Mouse (Mus musculus): Measurements from ENCODE around the gene Trim17. TPM values are rescaled to one million over a fixed set of nuclear protein-coding genes. Genes with fewer than 3 reads are reported as not detected.

Trim17 gene
- polyA plus RNA-seq, 1 experiment from 2014 or later: 0.45 TPM

DNA sequence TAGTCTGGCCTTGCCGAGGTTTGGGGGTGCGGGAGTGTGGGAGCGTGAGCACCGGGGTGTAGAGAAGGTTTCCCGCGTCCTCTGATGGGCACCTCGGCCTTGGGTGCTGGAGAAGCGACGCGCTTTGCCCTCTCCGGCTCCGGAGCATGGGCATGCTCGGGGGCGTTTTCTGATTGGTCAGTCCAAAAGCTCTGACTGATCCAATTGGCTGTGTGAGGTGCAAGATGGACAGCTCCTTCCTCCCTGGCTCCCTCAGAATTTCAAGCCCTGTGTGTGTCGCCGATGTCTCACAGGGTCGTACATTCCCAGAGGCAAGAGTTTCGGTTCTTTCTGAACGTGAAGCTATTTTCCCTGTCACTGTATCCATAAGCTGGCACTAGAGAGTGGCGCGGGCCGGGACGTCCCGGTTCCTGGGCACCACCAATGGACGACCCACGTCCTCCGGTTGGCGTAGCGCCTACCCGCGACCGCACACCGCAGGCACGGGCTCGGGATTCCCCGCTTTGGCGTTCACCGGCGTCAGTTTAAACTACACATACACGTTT is 5.5 kb downstream of the Trim17 start:
- Histone ChIP-seq H3K27me3 (ENCODE audit: control insufficient read depth, insufficient read depth, low read length) (peaks cover 17% of the 10 kb centered on the region; the same call in 1 of the 2 replicates), H3K4me2 (peak overlapping the region; percentile 72), H3K27ac (ENCODE audit: low read depth, low read length) (peak overlapping the region; percentile 20; the same call in 1 of the 2 replicates), H3K4me1 (ENCODE audit: control insufficient read depth, insufficient read depth, low read length) (peaks cover 27% of the 10 kb centered on the region), H3K4me3 (ENCODE audit: low read depth, low read length) (peak overlapping the region; percentile 39), H3K36me3 (ENCODE audit: control insufficient read depth, insufficient read depth, low read length) (no peaks in the 10 kb centered on the region), H3K9ac (ENCODE audit: low read length) (peak overlapping the region; percentile 47), H3K9me3 (ENCODE audit: control insufficient read depth, low read length) (no peaks in the 10 kb centered on the region)
- ATAC-seq (ENCODE audit: low FRiP score) (peak; percentile 81), DNase-seq (ENCODE audit: low spot score, missing footprints) (peak; percentile 97)
- 4% methylated on average over 40 of the region's 40 CpGs for WGBS

DNA sequence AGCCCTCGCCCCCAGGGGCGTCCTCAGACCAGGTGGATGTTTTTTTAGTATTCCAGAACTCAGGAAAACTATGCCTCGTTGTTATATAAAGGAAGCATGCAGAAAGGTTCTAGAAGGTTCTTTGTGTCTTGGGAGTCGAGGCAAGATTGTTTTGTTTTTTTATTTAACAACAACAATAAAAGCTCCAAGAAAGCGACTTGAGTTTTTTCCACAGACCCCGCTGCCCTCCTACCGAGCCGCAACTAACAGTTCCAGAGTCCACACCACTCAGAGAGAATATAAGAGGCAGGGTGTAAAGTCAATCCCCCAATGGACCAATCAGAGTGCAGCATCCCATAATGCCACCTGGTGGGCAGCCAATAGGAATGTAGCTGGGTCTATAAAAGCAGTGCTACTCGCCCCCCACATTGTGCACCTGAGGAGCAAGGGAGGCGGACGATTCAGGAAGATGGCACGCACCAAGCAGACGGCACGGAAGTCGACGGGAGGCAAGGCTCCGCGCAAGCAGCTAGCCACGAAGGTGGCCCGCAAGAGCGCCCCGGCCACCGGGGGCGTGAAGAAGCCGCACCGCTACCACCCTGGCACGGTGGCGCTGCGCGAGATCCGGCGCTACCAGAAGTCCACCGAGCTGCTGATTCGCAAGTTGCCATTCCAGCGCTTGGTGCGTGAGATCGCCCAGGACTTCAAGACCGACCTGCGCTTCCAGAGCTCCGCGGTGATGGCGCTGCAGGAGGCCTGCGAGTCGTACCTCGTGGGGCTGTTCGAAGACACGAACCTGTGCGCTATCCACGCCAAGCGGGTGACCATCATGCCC is 7.1 kb downstream of the Trim17 start:
- H3K4me3 ChIP-seq (ENCODE audit: low read depth, low read length): no peak overlapping the region
- DNase-seq (ENCODE audit: low spot score, missing footprints) (peak; percentile 83), ATAC-seq (ENCODE audit: low FRiP score) (no peak)
- H3K27me3 ChIP-seq (ENCODE audit: control insufficient read depth, insufficient read depth, low read length): peaks cover 17% of the 10 kb centered on the region; the same call in 1 of the 2 replicates
- H3K4me1 ChIP-seq (ENCODE audit: control insufficient read depth, insufficient read depth, low read length): peaks cover 20% of the 10 kb centered on the region
- H3K4me2 ChIP-seq: no peak overlapping the region
- no peaks in the 10 kb centered on the region for H3K9me3 ChIP-seq (ENCODE audit: control insufficient read depth, low read length)
- H3K9ac ChIP-seq (ENCODE audit: low read length): no peak overlapping the region
- no peak overlapping the region for H3K27ac ChIP-seq (ENCODE audit: low read depth, low read length)
- no peaks in the 10 kb centered on the region for H3K36me3 ChIP-seq (ENCODE audit: control insufficient read depth, insufficient read depth, low read length)
- WGBS: 60% methylated on average over 45 of the region's 50 CpGs

DNA sequence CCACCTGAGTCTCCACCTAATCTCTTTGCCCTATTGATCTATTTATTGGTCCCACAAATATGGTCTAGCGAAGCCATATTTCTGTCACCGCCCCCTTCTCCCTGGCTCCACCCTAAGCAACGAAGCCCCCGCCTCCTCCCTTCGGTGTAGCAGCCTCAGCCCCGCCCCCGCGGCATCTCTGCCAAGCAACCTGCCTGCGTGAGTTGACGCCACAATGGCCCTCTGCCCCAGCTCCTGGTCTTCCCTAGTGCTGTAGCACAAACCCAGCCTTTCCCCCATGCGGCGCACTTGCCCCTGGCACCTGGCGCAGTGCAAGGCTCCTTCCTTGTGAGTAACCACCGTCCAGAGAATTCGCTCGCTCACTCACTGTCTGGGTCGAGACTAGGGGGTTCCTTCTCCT is 9.1 kb downstream of the Trim17 start:
- Histone ChIP-seq H3K9ac (ENCODE audit: low read length) (no peak overlapping the region), H3K4me3 (ENCODE audit: low read depth, low read length) (no peak overlapping the region)
- DNase-seq (ENCODE audit: low spot score, missing footprints): no peak

DNA sequence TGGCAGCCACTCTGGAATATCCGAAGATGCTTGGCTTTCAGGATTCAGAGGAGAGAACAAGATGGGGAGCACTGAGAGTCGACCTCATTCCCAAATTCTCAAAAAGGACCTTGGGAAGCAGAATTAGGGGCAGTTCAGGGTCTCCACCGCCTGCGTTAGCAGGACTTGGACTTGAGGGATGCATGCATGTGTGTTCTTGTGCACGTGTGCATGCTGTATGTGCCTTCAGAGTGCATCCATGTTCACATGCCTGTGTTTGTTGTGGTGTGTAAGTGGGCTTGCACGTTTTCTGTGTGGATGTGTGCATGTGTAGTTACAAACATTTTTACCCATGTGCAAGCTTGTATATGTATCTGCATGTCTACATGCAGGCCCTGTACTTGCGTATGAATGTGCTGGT is 9.7 kb downstream of the Trim17 start:
- WGBS: 87% methylated on average over 7 of the region's 7 CpGs
- no peak overlapping the region for H3K4me2 ChIP-seq
- H3K4me3 ChIP-seq (ENCODE audit: low read depth, low read length): no peak overlapping the region
- peaks cover 6% of the 10 kb centered on the region; the same call in 1 of the 2 replicates for H3K27me3 ChIP-seq (ENCODE audit: control insufficient read depth, insufficient read depth, low read length)
- ATAC-seq (ENCODE audit: low FRiP score) (no peak), DNase-seq (ENCODE audit: low spot score, missing footprints) (no peak)
- H3K9me3 ChIP-seq (ENCODE audit: control insufficient read depth, low read length): no peaks in the 10 kb centered on the region
- no peak overlapping the region for H3K27ac ChIP-seq (ENCODE audit: low read depth, low read length)
- H3K9ac ChIP-seq (ENCODE audit: low read length): no peak overlapping the region
- H3K4me1 ChIP-seq (ENCODE audit: control insufficient read depth, insufficient read depth, low read length): peaks cover 9% of the 10 kb centered on the region
- H3K36me3 ChIP-seq (ENCODE audit: control insufficient read depth, insufficient read depth, low read length): no peaks in the 10 kb centered on the region

More for the DNA sequence above, 9.1 kb downstream of the Trim17 start:
- Histone ChIP-seq H3K27me3 (ENCODE audit: control insufficient read depth, insufficient read depth, low read length) (peaks cover 8% of the 10 kb centered on the region; the same call in 1 of the 2 replicates), H3K27ac (ENCODE audit: low read depth, low read length) (no peak overlapping the region), H3K4me2 (no peak overlapping the region), H3K4me1 (ENCODE audit: control insufficient read depth, insufficient read depth, low read length) (peaks cover 9% of the 10 kb centered on the region), H3K9me3 (ENCODE audit: control insufficient read depth, low read length) (no peaks in the 10 kb centered on the region), H3K36me3 (ENCODE audit: control insufficient read depth, insufficient read depth, low read length) (no peaks in the 10 kb centered on the region)
- WGBS: 40% methylated on average over 17 of the region's 17 CpGs
- no peak for ATAC-seq (ENCODE audit: low FRiP score)

GRCm38 (mm10) chr11:58965001-58965760 is 10.7 kb downstream of the Trim17 start:
- H3K36me3 ChIP-seq (ENCODE audit: control insufficient read depth, insufficient read depth, low read length): no peaks in the 10 kb centered on the region
- peak overlapping the region; percentile 30; the same call in 1 of the 2 replicates for H3K27ac ChIP-seq (ENCODE audit: low read depth, low read length)
- H3K4me2 ChIP-seq: no peak overlapping the region
- H3K4me1 ChIP-seq (ENCODE audit: control insufficient read depth, insufficient read depth, low read length): peaks cover 4% of the 10 kb centered on the region
- WGBS: 49% methylated on average over 12 of the region's 12 CpGs
- H3K27me3 ChIP-seq (ENCODE audit: control insufficient read depth, insufficient read depth, low read length): peaks cover 6% of the 10 kb centered on the region; the same call in 1 of the 2 replicates
- ATAC-seq (ENCODE audit: low FRiP score): peak; percentile 25; the same call in 1 of the 2 replicates
- no peaks in the 10 kb centered on the region for H3K9me3 ChIP-seq (ENCODE audit: control insufficient read depth, low read length)
- H3K9ac ChIP-seq (ENCODE audit: low read length): no peak overlapping the region
- DNase-seq (ENCODE audit: low spot score, missing footprints): no peak
- no peak overlapping the region for H3K4me3 ChIP-seq (ENCODE audit: low read depth, low read length)

DNA sequence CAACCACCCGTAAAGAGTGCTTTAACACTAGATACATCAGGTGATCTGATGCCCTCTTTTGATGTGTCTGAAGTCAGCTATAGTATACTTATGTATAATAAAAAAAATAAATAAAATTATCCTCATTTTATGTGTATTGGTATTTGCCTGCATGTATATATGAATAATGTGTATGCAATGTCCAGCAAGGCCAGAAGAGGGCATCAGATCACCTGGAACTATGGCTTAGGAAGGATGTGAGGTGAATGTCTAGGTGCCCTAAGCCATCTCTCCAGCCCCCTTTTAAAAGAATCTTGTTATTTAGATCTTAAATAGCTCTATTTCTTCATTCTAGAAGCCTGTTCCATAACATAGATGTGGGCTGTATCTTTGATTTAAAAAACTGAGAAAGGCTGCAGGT is 12.9 kb downstream of the Trim17 start:
- Histone ChIP-seq H3K4me2 (no peak overlapping the region), H3K36me3 (ENCODE audit: control insufficient read depth, insufficient read depth, low read length) (peaks cover 3% of the 10 kb centered on the region; the same call in 1 of the 2 replicates), H3K27ac (ENCODE audit: low read depth, low read length) (no peak overlapping the region), H3K9ac (ENCODE audit: low read length) (no peak overlapping the region), H3K4me3 (ENCODE audit: low read depth, low read length) (no peak overlapping the region), H3K4me1 (ENCODE audit: control insufficient read depth, insufficient read depth, low read length) (peaks cover 4% of the 10 kb centered on the region), H3K27me3 (ENCODE audit: control insufficient read depth, insufficient read depth, low read length) (no peaks in the 10 kb centered on the region), H3K9me3 (ENCODE audit: control insufficient read depth, low read length) (no peaks in the 10 kb centered on the region)
- WGBS: 96% methylated on average over 1 of the region's 1 CpGs
- ATAC-seq (ENCODE audit: low FRiP score): no peak
- no peak for DNase-seq (ENCODE audit: low spot score, missing footprints)

- no peak overlapping the region for H3K27ac ChIP-seq (ENCODE audit: low read depth, low read length)
- ATAC-seq (ENCODE audit: low FRiP score) (no peak), DNase-seq (ENCODE audit: low spot score, missing footprints) (no peak)
- H3K9me3 ChIP-seq (ENCODE audit: control insufficient read depth, low read length): no peaks in the 10 kb centered on the region
- no peaks in the 10 kb centered on the region for H3K27me3 ChIP-seq (ENCODE audit: control insufficient read depth, insufficient read depth, low read length)
- H3K9ac ChIP-seq (ENCODE audit: low read length): no peak overlapping the region
- H3K4me1 ChIP-seq (ENCODE audit: control insufficient read depth, insufficient read depth, low read length): peaks cover 4% of the 10 kb centered on the region
- no peak overlapping the region for H3K4me3 ChIP-seq (ENCODE audit: low read depth, low read length)
- no peak overlapping the region for H3K4me2 ChIP-seq
- peaks cover 3% of the 10 kb centered on the region; the same call in 1 of the 2 replicates for H3K36me3 ChIP-seq (ENCODE audit: control insufficient read depth, insufficient read depth, low read length)
- 81% methylated on average over 7 of the region's 7 CpGs for WGBS
Measured at GRCm38 (mm10) chr11:58968551-58968950, 14.1 kb downstream of the Trim17 start.

DNA sequence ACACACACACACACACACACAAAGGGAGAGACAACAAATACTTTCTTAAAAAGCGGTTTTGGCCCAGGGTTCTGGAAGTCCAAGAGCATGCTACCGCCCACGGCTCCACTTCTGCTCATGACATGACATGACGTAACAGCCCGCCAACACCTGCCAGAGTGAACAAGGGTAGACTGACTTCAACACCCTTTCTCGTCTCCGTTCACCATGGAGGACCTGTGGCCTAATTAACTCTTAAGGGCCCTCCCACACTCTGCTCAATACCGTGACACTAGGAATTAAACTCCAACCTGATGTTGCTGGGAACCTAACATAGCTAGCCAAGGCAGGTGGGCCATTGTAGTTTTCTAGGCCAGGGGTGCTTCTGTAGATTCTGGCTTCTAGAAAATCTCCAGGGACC is 14.5 kb downstream of the Trim17 start:
- Histone ChIP-seq H3K27ac (ENCODE audit: low read depth, low read length) (no peak overlapping the region), H3K4me2 (no peak overlapping the region), H3K9me3 (ENCODE audit: control insufficient read depth, low read length) (no peaks in the 10 kb centered on the region), H3K36me3 (ENCODE audit: control insufficient read depth, insufficient read depth, low read length) (peaks cover 3% of the 10 kb centered on the region; the same call in 1 of the 2 replicates), H3K4me3 (ENCODE audit: low read depth, low read length) (no peak overlapping the region), H3K9ac (ENCODE audit: low read length) (no peak overlapping the region), H3K4me1 (ENCODE audit: control insufficient read depth, insufficient read depth, low read length) (peaks cover 4% of the 10 kb centered on the region), H3K27me3 (ENCODE audit: control insufficient read depth, insufficient read depth, low read length) (no peaks in the 10 kb centered on the region)
- 91% methylated on average over 8 of the region's 8 CpGs for WGBS
- ATAC-seq (ENCODE audit: low FRiP score) (no peak), DNase-seq (ENCODE audit: low spot score, missing footprints) (no peak)
